Mouse (Mus musculus): ENCODE data around the gene P2rx5.

- TF ChIP-seq CTCF (IDR thresholded peaks at IDR 0.05; ENCODE audit: insufficient read depth, low read length) (no peak), POLR2A (IDR thresholded peaks at IDR 0.05; ENCODE audit: borderline replicate concordance, extremely low read depth, low read depth, low read length) (no peak)
These were observed 2.1 kb downstream of the P2rx5 start for GRCm38 (mm10) chr11:73162284-73162683.

All from lung, adult 2 months (tissue).